Mouse (Mus musculus) heart, embryonic 10.5 days (tissue): Measurements from ENCODE around the gene Fzd1. TPM values are rescaled to one million over a fixed set of nuclear protein-coding genes. Genes with fewer than 3 reads are reported as not detected.

Experiments
- DNase-seq: peaks from one replicate; pipeline ENCODE4 v3.0.0-alpha.2; 2017; ENCODE audit warnings: low spot score
- H3K27ac ChIP-seq: fragments of 300-500 bp; sonication (generic); 2 replicates; pipeline ENCODE4 v1.5.1; 2016; ENCODE audit warnings: mild to moderate bottlenecking
- H3K27me3 ChIP-seq: fragments of 300-500 bp; sonication (generic); 2 replicates; pipeline ENCODE4 v1.6.1; 2016; ENCODE audit warnings: mild to moderate bottlenecking; ENCODE audit not compliant: poor library complexity, insufficient read depth, severe bottlenecking
- H3K36me3 ChIP-seq: fragments of 300-500 bp; sonication (generic); 2 replicates; pipeline ENCODE4 v1.6.1; 2016; ENCODE audit warnings: mild to moderate bottlenecking, moderate library complexity
- H3K4me1 ChIP-seq: fragments of 300-500 bp; sonication (generic); 2 replicates; pipeline ENCODE4 v1.6.1; 2016; ENCODE audit warnings: mild to moderate bottlenecking
- H3K4me3 ChIP-seq: fragments of 300-500 bp; sonication (generic); 2 replicates; pipeline ENCODE4 v1.5.1; 2016; ENCODE audit warnings: mild to moderate bottlenecking, moderate library complexity
- H3K9me3 ChIP-seq: fragments of 300-500 bp; sonication (generic); 2 replicates; pipeline ENCODE4 v1.6.1; 2016; ENCODE audit warnings: mild to moderate bottlenecking, moderate library complexity
- WGBS: fragments of 180-500 bp; shearing (Covaris S2); methylation state at CpG from one replicate; pipeline ENCODE4 v1.1.7; 2016; 5-methylcytosine and 5-hydroxymethylcytosine counted together
- polyA plus RNA-seq: library from polyadenylated mRNA; unstranded; fragments of >200 nt; fragmentation: Nextera tagmentation; extraction: Ambion mirVana; gene quantifications from 2 replicates; pipeline ENCODE4 v1.2.1, GENCODE M21; 2016

The Fzd1 gene
- polyA plus RNA-seq, 1 experiment from 2014 or later = 25.1 TPM

DNA sequence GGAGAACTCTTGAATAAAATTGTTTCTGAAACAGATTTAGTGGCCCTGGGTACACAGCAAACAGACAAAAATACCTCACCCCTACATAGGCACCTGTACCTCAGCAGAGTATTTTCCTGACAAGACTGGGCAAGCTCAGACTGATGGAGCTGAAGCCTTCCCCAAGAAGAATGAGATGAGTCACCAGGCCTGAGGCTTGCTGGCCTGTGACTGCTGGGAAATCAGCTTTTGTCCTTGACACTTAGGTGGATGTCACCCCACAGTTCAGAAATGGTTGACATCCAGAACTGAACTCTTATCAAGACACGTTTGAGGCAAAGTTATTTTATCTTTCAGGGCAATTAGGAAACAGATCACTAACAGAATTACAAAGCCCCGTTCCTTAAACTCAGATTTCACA lies 10.1 kb upstream of the Fzd1 start:
- Histone ChIP-seq H3K4me1 (peaks cover 16% of the 10 kb centered on the region), H3K36me3 (no peaks in the 10 kb centered on the region), H3K27me3 (no peaks in the 10 kb centered on the region), H3K27ac (no peak overlapping the region), H3K9me3 (no peaks in the 10 kb centered on the region), H3K4me3 (no peak overlapping the region)
- no peak for DNase-seq
- WGBS = 26% methylated on average over 2 of the region's 2 CpGs

DNA sequence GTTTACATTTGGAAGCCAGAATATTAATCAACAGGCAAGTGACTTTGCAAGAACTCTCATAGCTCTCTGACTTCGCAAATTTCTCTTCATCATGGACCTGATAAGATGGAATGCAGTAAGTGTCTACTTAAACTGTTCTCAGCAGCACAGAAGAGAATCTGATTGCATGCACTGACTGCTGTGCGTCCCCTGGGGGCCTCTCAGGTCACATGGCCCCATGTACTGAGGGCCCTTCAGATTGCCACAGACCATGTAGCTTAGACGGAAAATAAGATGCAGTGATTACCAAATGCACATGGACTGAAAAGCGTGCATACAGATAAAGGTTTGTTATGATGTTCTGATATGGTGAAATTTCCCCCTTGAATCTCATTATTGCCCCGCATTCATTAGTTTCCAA lies 8.9 kb upstream of the Fzd1 start:
- H3K36me3 ChIP-seq = no peaks in the 10 kb centered on the region
- no peak for DNase-seq
- no peaks in the 10 kb centered on the region for H3K27me3 ChIP-seq
- peaks cover 16% of the 10 kb centered on the region for H3K4me1 ChIP-seq
- no peak overlapping the region for H3K27ac ChIP-seq
- H3K4me3 ChIP-seq = no peak overlapping the region
- WGBS = 48% methylated on average over 5 of the region's 5 CpGs
- H3K9me3 ChIP-seq = no peaks in the 10 kb centered on the region

- DNase-seq = no peak
- H3K4me3 ChIP-seq = no peak overlapping the region
- no peak overlapping the region for H3K27ac ChIP-seq
- peaks cover 17% of the 10 kb centered on the region for H3K4me1 ChIP-seq
- H3K9me3 ChIP-seq = no peaks in the 10 kb centered on the region
- H3K27me3 ChIP-seq = no peaks in the 10 kb centered on the region; the same call in 1 of the 2 replicates
- H3K36me3 ChIP-seq = no peaks in the 10 kb centered on the region
Observed at GRCm38 (mm10) chr5:4761891-4762290, 4.1 kb upstream of the Fzd1 start.

DNA sequence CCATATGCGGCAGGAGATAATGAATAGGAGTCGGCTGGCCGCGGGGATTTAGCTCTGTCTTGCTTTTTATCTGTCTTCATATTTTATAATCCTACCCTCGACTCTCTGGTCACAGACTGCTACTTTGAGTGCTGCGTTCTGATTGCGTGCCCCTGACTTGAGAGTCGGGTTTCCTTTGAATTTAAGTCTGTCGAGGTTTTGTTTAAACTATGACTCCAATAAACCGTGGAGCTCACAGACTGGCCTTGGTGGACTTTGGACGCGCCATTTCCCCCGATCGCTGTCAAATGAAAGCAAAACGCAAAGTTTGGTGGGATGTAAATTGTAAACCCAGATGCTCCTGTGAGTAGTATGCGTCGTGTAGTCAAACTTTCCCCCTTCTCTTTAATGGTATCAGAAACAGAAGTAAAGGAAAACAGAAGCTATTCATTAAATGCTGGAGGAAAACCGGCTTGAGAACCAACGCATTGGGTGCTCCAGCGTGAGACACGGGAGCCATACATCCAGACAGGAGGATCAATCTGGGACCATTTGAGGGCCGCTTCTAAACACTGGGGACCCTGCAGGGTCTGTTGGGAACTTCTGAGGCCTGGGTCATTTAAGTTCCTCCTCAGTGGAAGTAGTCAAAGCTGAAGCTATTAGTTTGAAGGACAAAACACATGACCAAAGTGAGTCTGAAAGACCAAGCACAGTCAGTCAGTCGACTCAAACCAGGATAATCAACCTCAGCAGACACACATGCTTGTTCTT lies 671 bp upstream of the Fzd1 start:
- H3K4me1 ChIP-seq = peaks cover 33% of the 10 kb centered on the region
- DNase-seq = no peak

DNA sequence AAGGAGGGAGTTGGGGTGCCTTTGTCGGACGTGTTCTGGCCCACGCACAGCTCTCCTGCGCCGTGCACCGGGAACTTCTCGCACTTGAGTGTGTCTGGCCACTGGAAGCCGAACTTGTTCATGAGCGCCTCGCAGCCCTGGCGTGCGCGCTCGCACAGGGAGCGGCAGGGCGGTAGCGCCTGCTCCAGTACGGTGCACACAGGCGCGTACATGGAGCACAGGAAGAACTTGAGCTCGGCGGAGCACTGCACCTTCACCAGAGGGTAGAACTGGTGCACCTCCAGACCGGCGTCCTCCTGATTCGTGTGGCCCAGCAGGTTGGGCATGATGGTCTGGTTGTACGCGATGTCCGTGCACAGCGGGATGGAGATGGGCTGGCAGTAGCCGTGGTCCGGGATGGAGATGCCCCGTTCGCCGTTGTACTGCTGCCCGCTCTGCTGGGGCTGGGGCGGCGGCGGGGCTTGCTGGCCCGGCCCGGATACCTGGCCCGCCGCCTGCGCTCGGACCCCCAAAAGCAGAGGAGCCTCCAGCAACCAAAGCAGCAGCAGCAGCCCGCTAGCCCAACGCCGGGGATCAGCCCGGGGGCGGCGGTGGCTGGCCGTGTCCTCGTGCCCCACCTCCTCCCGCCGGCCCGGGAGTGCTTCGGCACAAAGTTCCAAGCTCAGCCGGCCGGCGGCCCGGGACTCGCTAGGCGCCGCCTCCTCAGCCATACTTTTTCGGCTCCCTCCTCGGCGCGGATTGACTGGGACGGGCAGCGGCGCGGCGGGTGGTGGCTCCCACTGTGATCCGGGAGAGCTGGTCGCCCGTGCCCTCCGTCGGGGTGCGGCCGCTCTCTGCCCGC lies 744 bp downstream of the Fzd1 start:
- Histone ChIP-seq H3K4me1 (peaks cover 33% of the 10 kb centered on the region), H3K9me3 (no peaks in the 10 kb centered on the region), H3K27ac (peak overlapping the region; percentile 97), H3K36me3 (peaks cover 2% of the 10 kb centered on the region; the same call in 1 of the 2 replicates), H3K27me3 (no peaks in the 10 kb centered on the region; the same call in 1 of the 2 replicates), H3K4me3 (peak overlapping the region; percentile 78)
- WGBS = under 1% methylated on average over 80 of the region's 80 CpGs
- DNase-seq = peak; percentile 78

More for the DNA sequence above, 671 bp upstream of the Fzd1 start:
- H3K9me3 ChIP-seq = no peaks in the 10 kb centered on the region
- 2% methylated on average over 23 of the region's 23 CpGs for WGBS
- no peaks in the 10 kb centered on the region; the same call in 1 of the 2 replicates for H3K27me3 ChIP-seq
- H3K4me3 ChIP-seq = peak overlapping the region; percentile 78
- H3K36me3 ChIP-seq = peaks cover 2% of the 10 kb centered on the region; the same call in 1 of the 2 replicates
- H3K27ac ChIP-seq = peak overlapping the region; percentile 97

- H3K4me1 ChIP-seq = peaks cover 33% of the 10 kb centered on the region
- H3K9me3 ChIP-seq = no peaks in the 10 kb centered on the region
- peak overlapping the region; percentile 78 for H3K4me3 ChIP-seq
- peaks cover 2% of the 10 kb centered on the region; the same call in 1 of the 2 replicates for H3K36me3 ChIP-seq
- DNase-seq = peak; percentile 76
- 3% methylated on average over 43 of the region's 43 CpGs for WGBS
- H3K27ac ChIP-seq = peak overlapping the region; percentile 97
- no peaks in the 10 kb centered on the region; the same call in 1 of the 2 replicates for H3K27me3 ChIP-seq
Observed at GRCm38 (mm10) chr5:4756001-4756681, 1.7 kb downstream of the Fzd1 start.

DNA sequence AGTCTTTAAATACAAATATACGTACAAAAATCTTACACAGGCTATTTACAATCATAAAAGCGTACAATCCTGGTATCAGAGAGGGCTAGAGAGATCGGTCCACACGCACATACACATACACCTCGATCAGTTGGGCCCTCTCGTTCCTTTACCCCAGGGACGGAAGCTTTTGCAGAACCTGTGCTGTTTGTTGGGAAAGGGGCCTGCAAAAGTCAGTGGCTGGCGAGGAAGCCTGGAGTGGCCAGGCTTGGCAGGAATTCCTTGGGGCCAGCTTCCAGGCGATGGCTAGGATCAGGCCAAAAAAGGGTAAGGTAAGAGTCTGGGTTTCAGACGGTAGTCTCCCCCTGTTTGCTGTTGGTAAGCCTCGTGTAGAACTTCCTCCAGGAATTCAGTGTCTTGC lies 2.5 kb downstream of the Fzd1 start:
- 36% methylated on average over 11 of the region's 11 CpGs for WGBS
- Histone ChIP-seq H3K27ac (peak overlapping the region; percentile 97; the same call in 1 of the 2 replicates), H3K4me1 (peaks cover 33% of the 10 kb centered on the region), H3K4me3 (peak overlapping the region; percentile 78), H3K36me3 (peaks cover 2% of the 10 kb centered on the region; the same call in 1 of the 2 replicates), H3K27me3 (no peaks in the 10 kb centered on the region; the same call in 1 of the 2 replicates), H3K9me3 (no peaks in the 10 kb centered on the region)
- no peak for DNase-seq

DNA sequence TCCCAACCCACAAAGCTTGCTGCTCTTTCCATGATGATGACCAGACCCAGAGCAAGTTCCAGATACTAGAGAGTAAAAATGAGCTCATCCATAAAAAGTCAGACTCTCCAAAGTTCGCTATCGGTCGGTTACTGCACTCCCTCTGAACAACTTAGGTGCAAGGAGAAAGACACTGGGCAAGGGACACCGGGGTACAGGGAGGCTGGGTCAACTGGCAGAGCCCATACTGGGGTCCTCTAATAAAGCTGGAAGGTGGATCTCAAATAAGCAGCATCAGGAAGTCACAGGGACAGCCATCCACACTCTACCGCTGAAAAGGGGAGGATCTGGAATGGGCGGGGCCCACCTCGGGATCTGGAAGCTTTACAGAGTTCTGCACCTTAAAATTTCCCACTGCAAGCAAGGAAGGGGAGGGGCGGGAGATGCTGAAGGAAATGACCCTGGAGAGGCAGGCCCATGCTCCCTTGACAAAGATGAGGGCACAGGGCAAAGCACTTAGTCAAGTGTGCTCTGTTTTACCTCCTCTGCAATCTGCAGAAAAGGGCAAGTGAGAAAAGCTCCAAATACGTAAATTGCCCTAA lies 3.0 kb downstream of the Fzd1 start:
- peak overlapping the region; percentile 78 for H3K4me3 ChIP-seq
- 27% methylated on average over 9 of the region's 9 CpGs for WGBS
- no peaks in the 10 kb centered on the region; the same call in 1 of the 2 replicates for H3K27me3 ChIP-seq
- peaks cover 33% of the 10 kb centered on the region for H3K4me1 ChIP-seq
- H3K36me3 ChIP-seq = peaks cover 2% of the 10 kb centered on the region; the same call in 1 of the 2 replicates
- peak overlapping the region; percentile 47; the same call in 1 of the 2 replicates for H3K27ac ChIP-seq
- DNase-seq = no peak
- H3K9me3 ChIP-seq = no peaks in the 10 kb centered on the region

- peaks cover 22% of the 10 kb centered on the region for H3K4me1 ChIP-seq
- WGBS = 89% methylated on average over 5 of the region's 5 CpGs
Observed at GRCm38 (mm10) chr5:4753161-4753560, 4.7 kb downstream of the Fzd1 start.

DNA sequence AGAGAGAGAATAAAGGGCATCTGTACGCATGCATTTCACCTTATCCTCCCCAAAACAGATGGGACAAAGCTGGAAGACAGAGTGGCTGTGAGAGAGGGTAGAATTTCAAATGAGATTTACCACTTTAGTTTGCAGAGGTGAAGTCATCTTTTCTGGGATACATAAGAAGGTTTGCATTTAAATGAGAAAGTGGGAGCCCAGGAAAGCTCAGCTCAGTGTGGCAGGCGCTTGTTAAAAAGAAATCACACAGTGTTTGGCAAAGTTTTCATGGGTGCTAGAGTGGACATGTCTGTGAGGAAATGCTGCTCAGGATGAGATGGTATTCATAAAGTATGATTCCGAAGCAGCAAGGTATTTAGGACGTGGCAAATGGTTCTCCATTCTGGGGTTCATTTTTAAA lies 15.1 kb downstream of the Fzd1 start:
- H3K27ac ChIP-seq = no peak overlapping the region
- no peaks in the 10 kb centered on the region for H3K27me3 ChIP-seq
- DNase-seq = no peak
- H3K4me1 ChIP-seq = no peaks in the 10 kb centered on the region
- no peak overlapping the region for H3K4me3 ChIP-seq
- H3K9me3 ChIP-seq = no peaks in the 10 kb centered on the region
- H3K36me3 ChIP-seq = no peaks in the 10 kb centered on the region
- WGBS = 77% methylated on average over 4 of the region's 4 CpGs

More at GRCm38 (mm10) chr5:4753161-4753560, 4.7 kb downstream of the Fzd1 start:
- Histone ChIP-seq H3K36me3 (peaks cover 2% of the 10 kb centered on the region; the same call in 1 of the 2 replicates), H3K27ac (no peak overlapping the region), H3K4me3 (no peak overlapping the region), H3K27me3 (no peaks in the 10 kb centered on the region), H3K9me3 (no peaks in the 10 kb centered on the region)
- DNase-seq = no peak

DNA sequence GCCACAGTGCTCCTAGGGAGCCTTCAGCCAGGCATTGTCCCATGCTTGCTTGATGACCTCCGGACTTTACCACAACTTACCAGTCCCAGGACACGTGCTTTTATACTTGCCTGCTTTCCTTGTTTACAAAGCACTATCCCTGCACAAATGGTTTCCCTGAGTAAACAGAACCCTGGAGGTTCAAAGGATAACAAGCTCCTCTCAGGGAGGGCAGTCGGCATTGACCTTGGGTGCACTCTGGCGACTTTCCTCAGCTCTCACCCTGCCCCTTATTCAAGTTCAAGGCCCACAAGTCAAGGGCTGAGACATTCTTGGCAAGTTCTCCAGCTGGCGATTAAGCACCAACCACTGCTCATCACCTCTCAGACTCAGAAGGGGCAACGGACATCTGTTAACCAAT lies 20.8 kb downstream of the Fzd1 start:
- no peaks in the 10 kb centered on the region for H3K27me3 ChIP-seq
- H3K9me3 ChIP-seq = no peaks in the 10 kb centered on the region
- H3K4me3 ChIP-seq = no peak overlapping the region
- DNase-seq = no peak
- WGBS = 30% methylated on average over 6 of the region's 6 CpGs
- peaks cover 4% of the 10 kb centered on the region; the same call in 1 of the 2 replicates for H3K4me1 ChIP-seq
- H3K27ac ChIP-seq = no peak overlapping the region
- no peaks in the 10 kb centered on the region for H3K36me3 ChIP-seq

DNA sequence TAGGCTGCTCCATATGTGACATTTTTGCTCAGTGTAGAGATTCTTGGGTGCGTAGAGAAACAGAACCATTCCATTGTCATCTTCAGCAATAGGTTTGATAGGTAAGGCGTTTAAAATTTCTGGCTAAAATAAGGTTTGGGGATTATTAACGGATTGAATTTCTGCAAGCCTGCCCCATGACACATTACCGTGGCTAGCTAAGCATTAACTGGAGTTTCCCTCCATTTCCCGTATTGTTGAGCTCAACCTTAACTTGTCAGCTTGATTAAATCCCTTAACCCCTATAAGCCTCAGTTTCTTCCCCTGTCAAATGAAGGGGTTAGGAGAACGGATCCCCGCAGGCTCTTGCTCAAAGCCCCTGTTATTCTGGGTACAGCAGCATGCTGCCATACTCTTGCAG lies 22.4 kb downstream of the Fzd1 start:
- H3K4me3 ChIP-seq = no peak overlapping the region
- peaks cover 4% of the 10 kb centered on the region; the same call in 1 of the 2 replicates for H3K4me1 ChIP-seq
- no peaks in the 10 kb centered on the region for H3K36me3 ChIP-seq
- H3K27ac ChIP-seq = no peak overlapping the region
- no peaks in the 10 kb centered on the region for H3K27me3 ChIP-seq
- 77% methylated on average over 7 of the region's 7 CpGs for WGBS
- H3K9me3 ChIP-seq = no peaks in the 10 kb centered on the region
- no peak for DNase-seq
